Mouse (Mus musculus) cortical plate, adult 2 months (tissue): ENCODE results near the gene Cdca4.

Experiments
- CTCF ChIP-seq: fragments of 200-500 bp; IDR thresholded peaks from 2 replicates; pipeline ENCODE4 v1.5.1; 2011; ENCODE audit warnings: mild to moderate bottlenecking, control low read depth, low read length; ENCODE audit not compliant: insufficient read depth; ENCODE audit errors: extremely low read depth
- POLR2A ChIP-seq: fragments of 200-500 bp; IDR thresholded peaks from 2 replicates; pipeline ENCODE4 v1.6.1; 2011; ENCODE audit warnings: mild to moderate bottlenecking, low read length, control low read depth; ENCODE audit not compliant: insufficient read depth; ENCODE audit errors: extremely low read depth

GRCm38 (mm10) chr12:112793601-112794355, 35.4 kb downstream of the Cdca4 start:
- TF ChIP-seq CTCF, result no peak
- no peak for TF ChIP-seq POLR2A
